ENCODE assay signal across 20 mouse cellular contexts in genomic region chr5:148267446-148267845, GRCm38 (mm10).
DNase-seq lines count a peak whose midpoint lies in the region; ATAC-seq and TF ChIP-seq lines count a peak whose summit lies in the region.
"Had no signal": no experiment of that assay in that cellular context is flagged by ENCODE, and none has a peak within 500 bp of the region (broad histone marks: within the 10 kb centered on the region; RNA-seq: fewer than 3 reads in every experiment).

No protein-coding gene starts in this region.

- WGBS in heart, adult 2 months: 54% methylated on average over 4 of the region's 4 CpGs
- 57% methylated on average over 4 of the region's 4 CpGs for WGBS in heart, embryonic 12.5 days

- H3K9ac ChIP-seq in heart, adult 2 months (ENCODE audit: low read depth, low read length): no peak overlapping the region
- no peak overlapping the region for H3K9ac ChIP-seq in ES-E14 (ENCODE audit: insufficient read depth, low read depth, low read length, poor library complexity, severe bottlenecking)
- H3K9ac ChIP-seq in heart, embryonic 12.5 days: no peak overlapping the region
- H3K9ac ChIP-seq: hindbrain, embryonic 13.5 days; midbrain, embryonic 12.5 days; neural tube, embryonic 12.5 days had no signal

- peak overlapping the region; percentile 40; the same call in 1 of the 2 replicates for H3K4me2 ChIP-seq in heart, embryonic 12.5 days
- H3K4me2 ChIP-seq: liver, embryonic 11.5 days; midbrain, embryonic 12.5 days; neural tube, embryonic 12.5 days had no signal

- H3K36me3 ChIP-seq in heart, adult 2 months (ENCODE audit: control insufficient read depth, insufficient read depth, low read length): peaks cover 6% of the 10 kb centered on the region; the same call in 1 of the 2 replicates
- H3K36me3 ChIP-seq in ES-E14 (ENCODE audit: control insufficient read depth, insufficient read depth, low read length, poor library complexity, severe bottlenecking): no peaks in the 10 kb centered on the region
- H3K36me3 ChIP-seq in heart, embryonic 12.5 days: no peaks in the 10 kb centered on the region; the same call in 1 of the 2 replicates
- H3K36me3 ChIP-seq: embryonic facial prominence, embryonic 10.5 days; hindbrain, embryonic 13.5 days; midbrain, embryonic 12.5 days; neural tube, embryonic 12.5 days had no signal

- DNase-seq in heart, adult 2 months: no peak
- DNase-seq in heart, postnatal 36 days: no peak
- DNase-seq in ES-E14 (ENCODE audit: low read depth, low spot score): peak; percentile 69
- peak; percentile 69 for DNase-seq in heart, postnatal 4 days
- DNase-seq in cerebellum, adult 11 months: no peak
- DNase-seq in cerebellum, postnatal 14 days: no peak
- DNase-seq: adrenal gland, postnatal 36 days; cerebellum, adult 18-20 months; cerebellum, postnatal 36 days; gastrocnemius, adult 2 months; kidney, adult 9 months; kidney, postnatal 25 days had no signal

- TF ChIP-seq CTCF in heart, adult 2 months (IDR thresholded peaks at IDR 0.05): no peak

- no peak overlapping the region for H3K4me3 ChIP-seq in heart, adult 2 months
- no peak overlapping the region for H3K4me3 ChIP-seq in ES-E14 (ENCODE audit: insufficient read depth in 1 of 2, low read depth in 1 of 2, low read length in 2 of 2, poor library complexity in 1 of 2, severe bottlenecking in 1 of 2)
- no peak overlapping the region for H3K4me3 ChIP-seq in heart, embryonic 12.5 days
- H3K4me3 ChIP-seq: embryonic facial prominence, embryonic 10.5 days; gastrocnemius, adult 2 months; hindbrain, embryonic 13.5 days; midbrain, embryonic 12.5 days; neural tube, embryonic 12.5 days had no signal

- no peak for TF ChIP-seq EP300 in heart, adult 2 months (IDR thresholded peaks at IDR 0.05; ENCODE audit: insufficient read depth, low read depth, low read length)

- H3K9me3 ChIP-seq in ES-E14 (ENCODE audit: control insufficient read depth, insufficient read depth, low read depth, low read length): no peaks in the 10 kb centered on the region
- H3K9me3 ChIP-seq in heart, embryonic 12.5 days (replicated peaks): 0 out of 2 replicates have a peak, but pooled peaks cover 5% of the 10 kb centered on the region
- H3K9me3 ChIP-seq: embryonic facial prominence, embryonic 10.5 days; hindbrain, embryonic 13.5 days; neural tube, embryonic 12.5 days had no signal

- H3K4me1 ChIP-seq in heart, adult 2 months (ENCODE audit: control insufficient read depth, insufficient read depth, low read length): peaks cover 4% of the 10 kb centered on the region
- no peaks in the 10 kb centered on the region; a peak in 1 of 4 replicates for H3K4me1 ChIP-seq in ES-E14 (ENCODE audit: control insufficient read depth in 2 of 2, insufficient read depth in 2 of 2, low read length in 2 of 2, poor library complexity in 1 of 2)
- peaks cover 44% of the 10 kb centered on the region for H3K4me1 ChIP-seq in heart, embryonic 12.5 days (replicated peaks)

- ATAC-seq in heart, embryonic 12.5 days (ENCODE audit: insufficient number of reproducible peaks, low FRiP score): no peak
- ATAC-seq: Patski had no signal

- H3K79me2 ChIP-seq in heart, adult 2 months (replicated peaks; ENCODE audit: control insufficient read depth, insufficient read depth, low read length): no peaks in the 10 kb centered on the region

- H3K27me3 ChIP-seq in heart, adult 2 months (ENCODE audit: control insufficient read depth, insufficient read depth, low read length): no peaks in the 10 kb centered on the region; the same call in 1 of the 2 replicates
- H3K27me3 ChIP-seq in heart, embryonic 12.5 days (replicated peaks): no peaks in the 10 kb centered on the region

- TF ChIP-seq POLR2A in heart, adult 2 months (IDR thresholded peaks at IDR 0.05; ENCODE audit: insufficient read depth, low read depth, low read length): peak; percentile 59; the same call in 1 of the 2 replicates

- intact Hi-C loops in heart, adult 2 months (cut with DNase I): no loop called here
- intact Hi-C loops in heart, postnatal 36 days (cut with DNase I): no loop called here

- in situ Hi-C loops in ES-E14 (cut with MboI; ENCODE audit: low sequenced_read_pairs in 2 of 2, unreplicated experiment in 2 of 2): no loop called here

- peak overlapping the region; percentile 51 for H3K27ac ChIP-seq in heart, adult 2 months
- no peak overlapping the region for H3K27ac ChIP-seq in ES-E14 (ENCODE audit: insufficient read depth, low read depth, low read length, poor library complexity, severe bottlenecking)
- H3K27ac ChIP-seq in heart, embryonic 12.5 days (ENCODE audit: poor library complexity, severe bottlenecking): peak overlapping the region; percentile 70
- H3K27ac ChIP-seq: embryonic facial prominence, embryonic 10.5 days; gastrocnemius, adult 2 months; hindbrain, embryonic 13.5 days; midbrain, embryonic 12.5 days; neural tube, embryonic 12.5 days; stomach, postnatal 0 days had no signal

TF ChIP-seq in ES-E14, 5 proteins besides CTCF, POLR2A, EP300 and RAD21:
- TF ChIP-seq ZC3H11A (IDR thresholded peaks at IDR 0.05; ENCODE audit: borderline replicate concordance, low read depth, low read length) (no peak), CHD2 (IDR thresholded peaks at IDR 0.05; ENCODE audit: low read depth, low read length) (no peak), ZNF384 (IDR thresholded peaks at IDR 0.05; ENCODE audit: low read depth, low read length) (no peak), MAFK (IDR thresholded peaks at IDR 0.05; ENCODE audit: insufficient read depth, low read depth, low read length) (no peak), HCFC1 (IDR thresholded peaks at IDR 0.05; ENCODE audit: borderline replicate concordance, insufficient read depth, low read length) (no peak)

Comparison
In these comparisons a context has a peak if more than half of its experiments do, and no peak if none do; other contexts are left out.
1. DNase-seq: peak in ES-E14 (single experiment) and heart, postnatal 4 days (single experiment); none in heart, adult 2 months (0 of 2), heart, postnatal 36 days (0 of 2), cerebellum, adult 11 months (single experiment) and cerebellum, postnatal 14 days (0 of 2).